Mouse (Mus musculus): ENCODE measurements around the gene Luc7l3. TPM values are rescaled to one million over a fixed set of nuclear protein-coding genes. Genes with fewer than 3 reads are reported as not detected.

The Luc7l3 gene
- polyA plus RNA-seq (2015; fragmentation: Nextera tagmentation; extraction: Ambion mirVana) = 110 and 113 TPM in 2 replicates

DNA sequence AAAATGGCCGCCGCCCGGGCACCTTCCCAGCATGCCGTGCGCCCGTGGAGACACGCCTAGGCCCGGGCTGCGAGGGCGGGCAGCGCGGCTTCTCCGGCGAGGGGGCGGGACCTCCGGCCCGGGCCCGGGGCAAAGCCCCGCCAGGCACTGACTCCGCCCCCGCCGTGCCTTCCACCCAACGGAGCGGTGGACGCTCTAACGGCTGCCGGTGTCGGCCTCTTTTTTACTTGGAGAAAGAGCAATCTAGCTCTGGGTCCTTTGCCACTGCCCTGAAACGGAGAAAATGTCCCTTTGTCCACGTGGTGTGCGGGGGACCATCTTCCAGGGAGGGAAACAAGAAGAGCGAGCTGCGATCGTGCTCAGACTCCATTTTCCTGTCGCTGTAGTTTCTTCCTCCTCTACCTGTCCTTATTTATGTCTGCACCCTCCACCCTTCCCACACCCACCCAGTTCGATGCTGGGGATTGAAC, at the start of gene Luc7l3:
TSS of gene Luc7l3 (minus strand) at position 58 of the 470 bp plus-strand sequence.
- Histone ChIP-seq H3K9ac (ENCODE audit: low read depth, low read length) (peak within 1 kb of the TSS; percentile 100), H3K27me3 (replicated peaks; ENCODE audit: control insufficient read depth, insufficient read depth, low read length) (no peaks in the 10 kb centered on the region), H3K4me1 (ENCODE audit: control insufficient read depth, insufficient read depth, low read depth, low read length) (peaks cover 36% of the 10 kb centered on the region), H3K36me3 (ENCODE audit: control insufficient read depth, insufficient read depth, low read length) (no peaks in the 10 kb centered on the region), H3K4me3 (ENCODE audit: low read length) (peak within 1 kb of the TSS; percentile 99), H3K9me3 (ENCODE audit: control insufficient read depth, low read length) (no peaks in the 10 kb centered on the region), H3K4me2 (ENCODE audit: low read length) (peak within 1 kb of the TSS; percentile 64), H3K27ac (ENCODE audit: low read depth, low read length) (peak within 1 kb of the TSS; percentile 89)
- WGBS = under 1% methylated on average over 26 of the region's 36 CpGs
- peak; percentile 95 for ATAC-seq

DNA sequence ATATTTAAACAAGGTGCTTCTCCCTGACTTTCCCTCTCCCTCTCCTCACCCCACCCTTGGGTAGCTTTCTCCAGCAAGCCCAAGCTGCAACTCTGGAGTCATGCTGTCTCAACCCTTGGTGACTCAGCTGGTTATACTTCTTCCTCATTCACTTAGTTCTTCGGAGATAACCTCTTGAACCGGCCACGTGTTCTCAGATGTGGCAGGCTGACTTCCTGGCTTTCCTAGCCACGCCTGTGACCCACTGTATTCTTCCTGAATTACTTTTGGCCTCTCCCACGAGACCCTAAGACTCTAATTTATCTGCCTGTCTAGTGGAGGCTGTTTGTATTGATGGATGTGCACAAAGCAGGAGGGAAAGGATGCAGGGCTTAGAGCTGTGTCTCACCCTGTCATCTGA, 49.0 kb upstream of the Luc7l3 start:
- H3K4me2 ChIP-seq (ENCODE audit: low read length) = no peak overlapping the region
- H3K9ac ChIP-seq (ENCODE audit: low read depth, low read length) = no peak overlapping the region
- no peak for ATAC-seq
- H3K4me1 ChIP-seq (ENCODE audit: control insufficient read depth, insufficient read depth, low read depth, low read length) = no peaks in the 10 kb centered on the region
- no peak overlapping the region for H3K27ac ChIP-seq (ENCODE audit: low read depth, low read length)
- no peaks in the 10 kb centered on the region for H3K27me3 ChIP-seq (replicated peaks; ENCODE audit: control insufficient read depth, insufficient read depth, low read length)
- H3K9me3 ChIP-seq (ENCODE audit: control insufficient read depth, low read length) = no peaks in the 10 kb centered on the region
- 40% methylated on average over 5 of the region's 5 CpGs for WGBS
- no peaks in the 10 kb centered on the region for H3K36me3 ChIP-seq (ENCODE audit: control insufficient read depth, insufficient read depth, low read length)
- H3K4me3 ChIP-seq (ENCODE audit: low read length) = no peak overlapping the region

DNA sequence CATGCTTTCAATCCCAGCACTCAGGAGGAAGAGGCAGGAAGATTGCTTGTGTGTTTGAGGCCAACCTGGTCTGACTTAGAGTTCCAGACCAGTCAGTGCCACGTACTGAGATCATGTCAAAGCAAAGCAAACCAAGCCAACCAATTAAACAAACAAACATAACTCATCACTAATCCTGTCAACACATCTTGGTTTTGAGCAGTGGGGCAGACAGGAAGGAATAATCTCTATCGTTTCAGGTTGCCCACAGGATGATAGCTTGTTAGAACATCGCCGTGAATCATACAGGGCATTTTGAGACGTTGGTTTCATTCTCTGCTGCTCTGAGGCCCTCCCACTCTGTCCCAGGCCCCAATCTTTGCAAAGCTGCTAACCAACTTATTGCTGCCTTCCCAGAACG, 48.2 kb upstream of the Luc7l3 start:
- 87% methylated on average over 6 of the region's 6 CpGs for whole genome bisulfite sequencing
- Histone ChIP-seq H3K4me1 (ENCODE audit: control insufficient read depth, insufficient read depth, low read depth, low read length) (no peaks in the 10 kb centered on the region), H3K4me3 (ENCODE audit: low read length) (no peak overlapping the region), H3K27me3 (replicated peaks; ENCODE audit: control insufficient read depth, insufficient read depth, low read length) (no peaks in the 10 kb centered on the region), H3K36me3 (ENCODE audit: control insufficient read depth, insufficient read depth, low read length) (no peaks in the 10 kb centered on the region), H3K27ac (ENCODE audit: low read depth, low read length) (no peak overlapping the region), H3K4me2 (ENCODE audit: low read length) (no peak overlapping the region), H3K9me3 (ENCODE audit: control insufficient read depth, low read length) (no peaks in the 10 kb centered on the region), H3K9ac (ENCODE audit: low read depth, low read length) (no peak overlapping the region)
- no peak for ATAC-seq

DNA sequence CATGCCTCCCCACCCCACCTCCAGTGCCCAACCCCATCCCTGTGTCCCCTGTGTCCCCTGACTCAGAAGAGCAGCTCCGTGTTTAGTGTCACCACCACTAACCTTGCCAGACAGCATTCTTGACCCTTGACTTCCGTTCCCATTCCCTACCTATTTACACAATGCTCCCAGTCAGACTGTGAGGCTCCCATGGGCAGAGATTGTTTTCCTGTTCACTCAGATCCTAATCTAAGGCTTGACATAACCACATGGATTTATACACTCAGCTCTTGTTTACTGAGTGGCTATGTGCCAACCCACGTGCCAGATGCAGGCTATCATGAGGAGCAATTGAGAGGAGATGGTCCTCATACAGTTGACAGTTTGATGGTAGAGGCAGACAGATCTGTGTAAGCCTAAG, 43.6 kb upstream of the Luc7l3 start:
- no peak overlapping the region for H3K4me3 ChIP-seq (ENCODE audit: low read length)
- no peaks in the 10 kb centered on the region for H3K9me3 ChIP-seq (ENCODE audit: control insufficient read depth, low read length)
- H3K27ac ChIP-seq (ENCODE audit: low read depth, low read length) = no peak overlapping the region
- no peak for ATAC-seq
- no peaks in the 10 kb centered on the region for H3K36me3 ChIP-seq (ENCODE audit: control insufficient read depth, insufficient read depth, low read length)
- WGBS = 76% methylated on average over 3 of the region's 3 CpGs
- H3K4me2 ChIP-seq (ENCODE audit: low read length) = no peak overlapping the region
- no peaks in the 10 kb centered on the region for H3K4me1 ChIP-seq (ENCODE audit: control insufficient read depth, insufficient read depth, low read depth, low read length)
- no peaks in the 10 kb centered on the region for H3K27me3 ChIP-seq (replicated peaks; ENCODE audit: control insufficient read depth, insufficient read depth, low read length)
- no peak overlapping the region for H3K9ac ChIP-seq (ENCODE audit: low read depth, low read length)

DNA sequence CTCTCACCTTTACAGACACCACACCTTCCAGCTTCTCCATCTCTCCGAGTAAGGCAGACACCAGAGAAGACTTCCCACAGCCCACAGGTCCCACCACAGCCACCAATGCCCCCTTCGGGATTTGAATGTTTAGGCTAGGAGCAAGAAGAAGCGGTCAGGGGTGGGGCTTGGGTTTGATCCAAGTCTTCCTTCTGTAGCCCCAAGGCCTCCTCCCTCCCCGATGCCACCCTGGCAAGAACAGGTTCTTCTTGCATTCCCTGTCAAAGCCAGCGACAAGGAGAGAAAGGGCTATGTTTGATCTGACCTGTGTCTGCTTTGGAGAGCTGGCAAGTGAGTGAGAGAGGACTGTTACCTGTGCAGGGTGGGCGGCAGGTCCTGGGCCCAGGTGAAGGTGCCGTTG, 41.9 kb upstream of the Luc7l3 start:
- 89% methylated on average over 7 of the region's 7 CpGs for WGBS
- no peak overlapping the region for H3K27ac ChIP-seq (ENCODE audit: low read depth, low read length)
- no peaks in the 10 kb centered on the region for H3K9me3 ChIP-seq (ENCODE audit: control insufficient read depth, low read length)
- H3K9ac ChIP-seq (ENCODE audit: low read depth, low read length) = no peak overlapping the region
- no peaks in the 10 kb centered on the region for H3K36me3 ChIP-seq (ENCODE audit: control insufficient read depth, insufficient read depth, low read length)
- no peak overlapping the region for H3K4me2 ChIP-seq (ENCODE audit: low read length)
- no peak for ATAC-seq
- no peak overlapping the region for H3K4me3 ChIP-seq (ENCODE audit: low read length)
- H3K4me1 ChIP-seq (ENCODE audit: control insufficient read depth, insufficient read depth, low read depth, low read length) = no peaks in the 10 kb centered on the region
- no peaks in the 10 kb centered on the region for H3K27me3 ChIP-seq (replicated peaks; ENCODE audit: control insufficient read depth, insufficient read depth, low read length)

DNA sequence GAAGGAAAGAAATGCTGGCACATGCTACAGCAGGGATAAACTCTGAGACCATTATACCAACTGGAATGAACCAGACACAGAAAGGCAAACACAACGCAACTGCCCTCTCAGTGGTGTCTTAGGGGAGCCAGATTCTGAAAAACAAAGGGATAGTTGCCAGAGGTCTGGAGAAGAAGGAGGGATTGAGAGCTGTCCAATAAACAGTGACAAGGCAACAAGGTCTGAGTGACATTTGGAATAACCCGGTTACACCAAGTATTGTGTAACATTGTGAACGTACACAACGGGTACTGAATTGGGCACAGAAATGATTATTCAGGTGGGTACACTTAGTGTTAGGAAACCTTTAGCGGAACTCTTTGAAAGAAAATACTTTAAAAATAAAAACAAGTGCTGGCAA, 40.3 kb upstream of the Luc7l3 start:
- WGBS = 89% methylated on average over 5 of the region's 5 CpGs

DNA sequence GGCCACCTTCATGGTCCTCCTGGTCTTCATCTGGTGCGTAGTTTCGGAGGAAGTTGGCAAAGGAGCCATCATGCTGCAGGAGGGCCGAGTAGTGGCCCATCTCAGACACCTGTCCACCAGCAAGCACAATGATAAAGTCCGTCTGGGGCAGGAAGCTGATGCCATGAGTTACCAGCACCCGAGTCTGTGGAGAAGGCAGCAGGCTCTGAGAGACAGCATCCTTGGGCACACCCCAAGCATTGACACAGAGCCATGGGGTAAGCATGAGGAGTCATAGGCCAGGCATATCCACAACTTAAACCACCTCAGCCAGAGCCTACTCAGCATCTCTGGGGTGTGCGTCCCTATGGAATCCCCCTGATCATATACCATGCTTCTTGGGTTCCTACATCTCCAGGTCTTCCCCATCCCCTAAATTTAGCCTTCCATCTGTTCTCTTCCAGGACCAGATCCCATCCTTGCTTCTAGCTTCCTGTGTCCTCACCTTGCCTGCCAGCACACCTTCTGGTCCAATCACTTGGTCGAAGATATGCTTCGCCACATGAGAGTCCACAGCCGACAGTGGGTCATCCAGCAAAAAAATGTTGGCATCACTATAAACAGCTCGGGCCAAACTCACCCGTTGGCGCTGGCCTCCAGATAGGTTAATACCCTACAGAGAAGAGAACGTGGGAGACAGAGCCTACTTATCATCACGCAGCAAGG, 39.5 kb upstream of the Luc7l3 start:
- Histone ChIP-seq H3K4me1 (ENCODE audit: control insufficient read depth, insufficient read depth, low read depth, low read length) (no peaks in the 10 kb centered on the region), H3K9ac (ENCODE audit: low read depth, low read length) (no peak overlapping the region), H3K9me3 (ENCODE audit: control insufficient read depth, low read length) (no peaks in the 10 kb centered on the region), H3K27me3 (replicated peaks; ENCODE audit: control insufficient read depth, insufficient read depth, low read length) (no peaks in the 10 kb centered on the region), H3K27ac (ENCODE audit: low read depth, low read length) (no peak overlapping the region), H3K4me3 (ENCODE audit: low read length) (no peak overlapping the region), H3K36me3 (ENCODE audit: control insufficient read depth, insufficient read depth, low read length) (no peaks in the 10 kb centered on the region), H3K4me2 (ENCODE audit: low read length) (no peak overlapping the region)
- 92% methylated on average over 14 of the region's 14 CpGs for WGBS
- no peak for ATAC-seq

More for the DNA sequence above, 40.3 kb upstream of the Luc7l3 start:
- Histone ChIP-seq H3K4me1 (ENCODE audit: control insufficient read depth, insufficient read depth, low read depth, low read length) (no peaks in the 10 kb centered on the region), H3K4me2 (ENCODE audit: low read length) (no peak overlapping the region), H3K9ac (ENCODE audit: low read depth, low read length) (no peak overlapping the region), H3K27ac (ENCODE audit: low read depth, low read length) (no peak overlapping the region), H3K9me3 (ENCODE audit: control insufficient read depth, low read length) (no peaks in the 10 kb centered on the region), H3K4me3 (ENCODE audit: low read length) (no peak overlapping the region), H3K36me3 (ENCODE audit: control insufficient read depth, insufficient read depth, low read length) (no peaks in the 10 kb centered on the region), H3K27me3 (replicated peaks; ENCODE audit: control insufficient read depth, insufficient read depth, low read length) (no peaks in the 10 kb centered on the region)
- ATAC-seq = no peak

DNA sequence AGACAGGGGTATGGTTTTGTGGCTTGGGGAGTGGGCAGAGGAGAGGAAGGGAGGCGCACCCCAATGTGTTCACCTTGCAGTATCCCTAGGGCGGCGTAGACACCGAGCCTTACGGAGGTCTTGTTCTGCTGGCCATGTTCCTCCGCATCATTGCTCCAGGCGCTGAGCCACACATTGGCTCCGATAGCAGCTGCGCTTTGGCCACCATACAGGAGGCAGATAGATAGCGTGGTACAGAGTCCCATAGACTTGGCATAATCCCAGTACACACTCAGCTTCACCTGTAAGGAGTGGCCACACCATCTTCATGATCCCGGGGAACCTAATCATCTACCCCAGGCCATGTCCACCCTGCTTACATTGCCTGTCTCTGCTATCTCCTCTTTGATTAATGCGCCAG, 37.4 kb upstream of the Luc7l3 start:
- no peak for ATAC-seq
- no peaks in the 10 kb centered on the region for H3K9me3 ChIP-seq (ENCODE audit: control insufficient read depth, low read length)
- H3K27me3 ChIP-seq (replicated peaks; ENCODE audit: control insufficient read depth, insufficient read depth, low read length) = peaks cover 3% of the 10 kb centered on the region; the same call in 1 of the 2 replicates
- H3K9ac ChIP-seq (ENCODE audit: low read depth, low read length) = no peak overlapping the region
- no peaks in the 10 kb centered on the region for H3K4me1 ChIP-seq (ENCODE audit: control insufficient read depth, insufficient read depth, low read depth, low read length)
- H3K4me2 ChIP-seq (ENCODE audit: low read length) = no peak overlapping the region
- H3K36me3 ChIP-seq (ENCODE audit: control insufficient read depth, insufficient read depth, low read length) = no peaks in the 10 kb centered on the region
- 95% methylated on average over 12 of the region's 12 CpGs for whole genome bisulfite sequencing
- no peak overlapping the region for H3K4me3 ChIP-seq (ENCODE audit: low read length)
- H3K27ac ChIP-seq (ENCODE audit: low read depth, low read length) = no peak overlapping the region

DNA sequence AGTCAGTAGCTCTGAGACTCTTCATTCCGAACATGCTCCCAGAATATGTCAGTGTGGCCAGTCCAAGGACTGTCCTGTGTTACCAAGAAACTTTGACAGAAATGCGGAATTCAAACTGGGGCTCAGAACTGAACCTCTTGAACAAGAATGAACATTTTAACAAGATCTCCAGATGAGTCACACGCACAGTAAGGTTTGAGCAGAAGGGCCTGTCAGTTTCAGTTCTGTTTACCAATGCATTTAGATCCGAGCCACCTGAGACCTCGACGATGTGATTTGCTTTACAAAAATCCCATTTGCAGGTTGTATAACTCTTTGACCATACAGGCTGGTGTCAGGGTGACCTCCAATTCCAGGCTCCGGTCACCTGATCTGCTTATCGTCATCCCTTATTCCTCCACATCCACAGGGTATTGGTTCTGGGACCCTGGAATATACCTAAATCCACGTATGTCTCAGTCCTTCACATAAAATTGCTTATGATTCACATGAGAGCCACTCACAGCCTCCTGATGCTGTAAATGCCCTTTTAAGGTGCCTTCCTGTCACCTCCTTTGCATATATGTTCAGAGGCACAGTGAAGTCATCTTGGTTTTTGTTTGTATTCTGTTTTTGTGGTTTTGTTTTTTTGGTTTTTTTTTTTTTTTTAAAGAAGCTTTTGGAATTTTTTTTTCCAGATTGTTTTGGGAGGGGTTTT, 33.9 kb upstream of the Luc7l3 start:
- H3K27ac ChIP-seq (ENCODE audit: low read depth, low read length) = no peak overlapping the region
- no peak for ATAC-seq
- no peak overlapping the region for H3K4me2 ChIP-seq (ENCODE audit: low read length)
- no peaks in the 10 kb centered on the region for H3K9me3 ChIP-seq (ENCODE audit: control insufficient read depth, low read length)
- no peaks in the 10 kb centered on the region; the same call in 1 of the 2 replicates for H3K4me1 ChIP-seq (ENCODE audit: control insufficient read depth, insufficient read depth, low read depth, low read length)
- no peak overlapping the region for H3K9ac ChIP-seq (ENCODE audit: low read depth, low read length)
- no peaks in the 10 kb centered on the region for H3K36me3 ChIP-seq (ENCODE audit: control insufficient read depth, insufficient read depth, low read length)
- WGBS = 81% methylated on average over 9 of the region's 9 CpGs
- peaks cover 3% of the 10 kb centered on the region; the same call in 1 of the 2 replicates for H3K27me3 ChIP-seq (replicated peaks; ENCODE audit: control insufficient read depth, insufficient read depth, low read length)
- H3K4me3 ChIP-seq (ENCODE audit: low read length) = no peak overlapping the region
